Mouse (Mus musculus) spleen, adult 2 months (tissue): ENCODE results near the gene Kifap3. TPM values are rescaled to one million over a fixed set of nuclear protein-coding genes. Genes with fewer than 3 reads are reported as not detected.
"Not testable (repeated sequence)": the region's sequence is repeated elsewhere in the genome, so short reads cannot be mapped to it uniquely, and the experiment has no call there.

Experiments
- DNase-seq, 2 experiments: peaks; one replicate each; pipeline versions ENCODE4 v3.0.0 to v3.0.0-alpha.2; 2012 to 2021; ENCODE audit warnings: low spot score in 2 of 2, low read depth in 1 of 2
- H3K27ac ChIP-seq: fragments of 200-500 bp; 2 replicates; pipeline ENCODE4 v1.5.1; 2012; ENCODE audit warnings: low read length, inconsistent platforms; ENCODE audit not compliant: insufficient read depth
- H3K27me3 ChIP-seq: fragments of 200-500 bp; 2 replicates; pipeline ENCODE4 v1.6.1; 2012; ENCODE audit warnings: mild to moderate bottlenecking, moderate library complexity, low read length, inconsistent platforms; ENCODE audit not compliant: control insufficient read depth, insufficient read depth
- H3K36me3 ChIP-seq: fragments of 200-500 bp; 2 replicates; pipeline ENCODE4 v1.6.1; 2012; ENCODE audit warnings: mild to moderate bottlenecking, low read length, inconsistent platforms; ENCODE audit not compliant: control insufficient read depth, insufficient read depth
- H3K4me1 ChIP-seq: fragments of 200-500 bp; 2 replicates; pipeline ENCODE4 v1.6.1; 2011; ENCODE audit warnings: inconsistent platforms; ENCODE audit not compliant: control insufficient read depth, insufficient read depth, insufficient read length
- H3K4me3 ChIP-seq: fragments of 200-500 bp; 2 replicates; pipeline ENCODE4 v1.5.1; 2011; ENCODE audit warnings: mild to moderate bottlenecking, inconsistent platforms; ENCODE audit not compliant: insufficient read depth, insufficient read length; ENCODE audit errors: extremely low read depth
- CTCF ChIP-seq: fragments of 200-500 bp; IDR thresholded peaks from 2 replicates; pipeline ENCODE4 v1.5.1; 2011; ENCODE audit warnings: mild to moderate bottlenecking, inconsistent platforms; ENCODE audit not compliant: insufficient read depth, insufficient read length, insufficient replicate concordance; ENCODE audit errors: extremely low read depth
- POLR2A ChIP-seq: fragments of 200-500 bp; IDR thresholded peaks from 2 replicates; pipeline ENCODE4 v1.6.1; 2011; ENCODE audit warnings: low read depth, low read length, inconsistent platforms
- WGBS: fragments of 180-500 bp; shearing (Covaris S2); methylation state at CpG from one replicate; pipeline ENCODE4 v1.1.7; 2018; 5-methylcytosine and 5-hydroxymethylcytosine counted together
- polyA plus RNA-seq: library from polyadenylated mRNA; depleted of rRNA; stranded (reverse); fragments of >200 nt; gene quantifications from 2 replicates; pipeline ENCODE4 v1.2.3, GENCODE M21; 2012; rRNA removed

The Kifap3 gene
- 0.83 and 0.85 TPM in 2 replicates for polyA plus RNA-seq

DNA sequence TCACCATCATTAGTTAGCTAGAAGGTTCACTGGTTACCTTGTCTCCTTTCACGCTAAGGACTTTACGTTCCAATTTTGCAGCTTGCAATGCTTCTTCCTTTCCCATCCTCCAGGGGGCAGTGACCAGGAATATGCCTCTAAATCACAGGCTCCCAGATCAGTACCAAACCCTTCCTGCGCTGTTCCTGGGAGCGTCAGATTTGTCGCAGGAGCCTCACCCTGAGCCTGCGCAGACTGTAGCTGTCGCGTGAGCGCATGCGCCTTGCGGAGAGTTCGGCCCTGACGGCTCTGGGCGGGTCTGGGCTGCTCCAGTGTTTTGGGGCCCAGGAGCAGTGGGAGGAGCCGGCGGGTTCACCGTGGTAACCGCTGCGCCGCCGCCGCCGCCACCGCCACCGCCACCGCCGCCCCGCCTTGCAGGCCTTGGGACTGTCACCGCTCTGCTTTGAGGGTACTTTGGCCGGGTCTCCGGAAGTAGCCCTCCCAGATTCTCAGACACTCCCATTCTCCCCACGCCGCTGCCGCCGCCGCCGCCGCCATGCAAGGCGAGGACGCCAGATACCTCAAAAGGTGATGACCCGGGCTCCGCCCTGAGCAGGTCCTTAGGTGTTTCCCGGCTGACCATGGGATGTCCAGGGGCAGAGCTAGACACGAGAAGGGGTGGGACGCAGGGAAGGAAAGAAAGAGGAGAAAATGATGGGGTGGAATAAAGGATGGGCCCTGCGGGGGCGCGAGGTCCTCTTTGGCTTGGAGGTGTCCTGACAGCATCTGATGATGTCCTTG lies at the start of gene Kifap3:
Gene Kifap3, plus strand, starts transcription at position 248 of the 780 bp plus-strand sequence.
- TF ChIP-seq CTCF, result peak; percentile 26; the same call in 1 of the 2 replicates
- TF ChIP-seq POLR2A, result no peak
- peak within 1 kb of the TSS; percentile 69 for H3K4me3 ChIP-seq
- WGBS, result 2% methylated on average over 47 of the region's 48 CpGs

DNA sequence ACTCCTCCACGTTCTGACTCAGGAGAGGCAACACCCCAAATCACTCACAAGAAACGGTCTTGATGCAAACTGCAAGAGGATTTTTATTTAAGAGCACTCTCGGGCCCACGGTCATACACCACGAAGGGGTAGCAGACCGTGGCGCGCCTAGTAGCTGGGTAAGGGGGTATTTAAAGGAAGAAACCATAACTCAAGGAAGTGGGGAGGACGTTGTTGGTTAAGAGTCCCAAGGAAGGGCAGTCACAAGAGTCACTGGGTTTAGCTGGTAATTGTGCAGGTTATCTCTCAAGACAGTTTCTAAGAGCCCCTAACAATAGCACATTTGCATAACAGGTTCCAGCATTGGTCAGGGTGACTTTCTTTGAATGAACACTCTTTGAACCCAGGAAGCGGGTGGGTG lies 48.2 kb upstream of the Kifap3 start:
- H3K27ac ChIP-seq, H3K4me1 ChIP-seq, H3K36me3 ChIP-seq, H3K27me3 ChIP-seq, DNase-seq, H3K4me3 ChIP-seq: not testable (repeated sequence)
- WGBS, result 90% methylated on average over 10 of the region's 10 CpGs

More for the DNA sequence above, at the start of gene Kifap3:
- peak; percentile 75 to 93 for DNase-seq
- H3K27me3 ChIP-seq, result no peaks in the 10 kb centered on the region
- no peaks in the 10 kb centered on the region for H3K36me3 ChIP-seq
- no peak within 1 kb of the TSS for H3K27ac ChIP-seq
- no peaks in the 10 kb centered on the region; the same call in 1 of the 2 replicates for H3K4me1 ChIP-seq

DNA sequence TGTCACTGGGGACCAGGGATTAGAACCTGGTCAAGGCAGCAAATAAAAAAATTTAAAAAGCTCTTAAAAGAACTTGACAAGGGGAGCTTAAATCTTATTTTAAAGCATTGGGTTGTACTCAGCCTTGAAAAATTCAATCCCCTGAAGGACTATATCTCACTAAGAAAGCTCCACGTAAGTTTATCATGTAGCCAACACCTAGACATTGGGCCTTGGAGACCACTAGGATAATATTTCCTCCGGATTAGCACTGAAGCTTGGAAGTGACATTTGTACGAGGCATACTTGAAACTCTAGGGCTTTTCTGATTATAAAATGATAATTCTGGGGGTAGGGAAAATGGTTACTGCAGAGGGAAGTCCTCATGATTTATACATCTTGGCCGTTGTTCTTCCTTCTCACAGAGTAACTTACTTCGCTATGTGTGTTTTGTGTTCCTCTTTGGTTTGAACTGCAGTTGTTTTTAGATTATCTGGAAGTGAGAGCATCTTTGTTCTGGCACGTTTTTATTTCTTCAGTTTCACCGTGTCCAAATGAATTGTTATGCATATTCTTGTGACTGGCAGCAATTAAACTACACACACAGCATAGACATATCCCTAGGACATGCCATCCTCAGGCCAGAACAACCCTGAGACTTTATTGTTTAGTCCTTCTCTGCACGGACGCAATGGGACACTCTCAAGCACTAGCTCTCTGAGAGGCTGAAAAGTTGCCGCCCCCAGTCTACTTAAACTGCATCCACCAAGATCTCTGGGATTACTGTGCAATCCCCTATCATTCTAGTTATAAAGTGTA lies 42.7 kb upstream of the Kifap3 start:
- H3K4me3 ChIP-seq, result no peak overlapping the region
- DNase-seq, result no peak
- TF ChIP-seq CTCF, result no peak
- TF ChIP-seq POLR2A, result no peak
- H3K27ac ChIP-seq, result no peak overlapping the region
- no peaks in the 10 kb centered on the region for H3K27me3 ChIP-seq
- H3K4me1 ChIP-seq, result no peaks in the 10 kb centered on the region
- no peaks in the 10 kb centered on the region for H3K36me3 ChIP-seq
- 74% methylated on average over 10 of the region's 10 CpGs for WGBS

DNA sequence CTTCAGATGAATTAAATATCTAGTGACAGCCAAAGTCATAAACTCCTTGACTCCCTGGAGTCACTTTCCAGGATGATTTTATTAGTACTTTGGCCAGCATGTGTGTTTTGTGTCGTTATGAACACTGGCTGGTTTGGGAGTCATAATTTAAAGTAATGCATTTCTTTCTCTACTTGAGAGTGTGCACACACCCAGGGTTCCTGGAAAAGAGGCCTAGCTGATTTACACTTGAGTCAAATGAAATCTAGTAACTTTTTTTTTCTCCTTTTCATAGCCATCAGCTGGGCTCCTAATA lies 42.2 kb upstream of the Kifap3 start:
- no peaks in the 10 kb centered on the region for H3K4me1 ChIP-seq
- TF ChIP-seq CTCF, result no peak
- no peak for TF ChIP-seq POLR2A
- H3K27ac ChIP-seq, result no peak overlapping the region
- H3K27me3 ChIP-seq, result no peaks in the 10 kb centered on the region
- no peaks in the 10 kb centered on the region for H3K36me3 ChIP-seq
- 73% methylated on average over 1 of the region's 1 CpGs for WGBS
- DNase-seq, result no peak
- no peak overlapping the region for H3K4me3 ChIP-seq

DNA sequence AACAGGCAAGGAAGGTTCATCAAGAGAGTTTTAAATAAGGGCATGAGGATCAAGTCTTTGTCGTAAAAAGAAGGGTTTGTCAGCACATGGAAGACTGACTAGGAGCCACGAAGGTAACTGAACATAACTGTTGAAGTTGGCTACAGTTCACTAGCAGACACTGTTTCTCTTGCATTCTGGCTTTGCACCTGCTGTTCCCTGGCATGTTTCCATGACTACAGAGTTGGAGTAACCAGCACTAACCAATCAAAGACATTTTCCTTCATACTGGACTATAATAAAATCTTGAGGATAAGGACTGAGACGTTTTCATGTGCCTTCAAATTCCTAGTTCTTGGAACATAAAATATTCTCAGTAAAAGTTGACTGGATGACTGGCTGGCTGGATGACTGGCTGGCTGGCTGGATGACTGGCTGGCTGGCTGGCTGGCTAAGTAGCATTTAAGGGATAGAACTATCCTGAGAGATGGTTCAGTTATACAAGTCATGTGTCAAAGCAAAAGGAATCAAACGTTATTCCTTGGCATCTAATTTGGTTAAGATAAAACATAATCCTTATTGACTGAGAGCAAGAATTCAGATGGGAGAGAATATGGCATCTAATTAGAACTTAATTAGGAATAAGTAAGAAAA lies 27.9 kb upstream of the Kifap3 start:
- Histone ChIP-seq H3K27ac (no peak overlapping the region), H3K36me3 (no peaks in the 10 kb centered on the region), H3K4me3 (no peak overlapping the region), H3K4me1 (no peaks in the 10 kb centered on the region), H3K27me3 (no peaks in the 10 kb centered on the region)
- 64% methylated on average over 4 of the region's 4 CpGs for WGBS
- no peak for DNase-seq
- no peak for TF ChIP-seq CTCF
- TF ChIP-seq POLR2A, result no peak

DNA sequence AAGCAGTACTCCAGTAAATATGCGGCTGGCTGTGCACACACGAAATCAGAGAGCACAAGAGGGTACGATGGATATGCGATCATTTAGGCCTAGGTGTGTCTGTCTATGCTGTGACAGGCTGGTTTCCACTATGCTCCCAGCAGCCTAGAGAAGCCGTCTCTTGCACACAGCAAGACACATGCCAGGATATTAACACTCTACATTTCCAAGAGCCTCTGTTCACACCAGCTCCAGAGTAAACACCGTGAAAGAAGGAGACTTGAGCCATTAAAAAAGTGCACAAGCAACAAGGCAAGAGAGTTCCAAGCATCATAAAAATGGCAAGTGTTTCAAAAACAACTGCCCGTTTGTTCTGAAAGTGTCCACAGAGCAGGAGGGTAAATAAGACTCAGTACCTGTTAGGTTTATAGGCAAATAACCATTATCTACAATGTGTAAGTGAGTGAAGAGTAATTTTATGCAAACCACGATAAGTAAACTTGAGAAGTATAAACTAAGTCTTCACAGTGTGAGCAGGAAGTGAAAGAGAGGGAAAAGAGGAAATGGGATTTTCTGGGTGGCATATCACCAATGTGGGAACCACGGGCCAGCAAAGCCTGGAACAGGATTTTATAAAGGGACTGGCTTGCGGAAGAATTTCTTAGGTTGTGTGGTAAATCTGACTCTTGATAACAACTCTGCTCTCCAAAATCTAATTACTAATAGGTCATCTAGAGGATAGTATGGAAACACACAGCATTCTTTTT lies 21.7 kb upstream of the Kifap3 start:
- Histone ChIP-seq H3K36me3 (no peaks in the 10 kb centered on the region), H3K4me3 (no peak overlapping the region), H3K27ac (no peak overlapping the region), H3K27me3 (no peaks in the 10 kb centered on the region), H3K4me1 (no peaks in the 10 kb centered on the region)
- TF ChIP-seq POLR2A, result no peak
- no peak for TF ChIP-seq CTCF
- 80% methylated on average over 10 of the region's 10 CpGs for WGBS
- DNase-seq, result no peak

GRCm38 (mm10) chr1:163783577-163783976 lies 4.2 kb downstream of the Kifap3 start:
- H3K4me3 ChIP-seq, H3K27me3 ChIP-seq, H3K36me3 ChIP-seq, H3K4me1 ChIP-seq, H3K27ac ChIP-seq, DNase-seq: not testable (repeated sequence)
- WGBS, result 90% methylated on average over 9 of the region's 11 CpGs
